Mouse (Mus musculus) G1E (cell line): ENCODE measurements around the gene Gm26661.

ENCODE experiments used
- CTCF ChIP-seq: IDR thresholded peaks from 2 replicates; pipeline ENCODE4 v1.5.1; 2012; ENCODE audit warnings: low read depth, low read length, inconsistent platforms, mixed read lengths
- GATA1 ChIP-seq: IDR thresholded peaks from 2 replicates; pipeline ENCODE4 v1.6.1; 2012; ENCODE audit warnings: borderline replicate concordance, low read length, inconsistent platforms, mixed read lengths
- GATA2 ChIP-seq: IDR thresholded peaks from 2 replicates; pipeline ENCODE4 v1.6.1; 2012; ENCODE audit warnings: low read depth, low read length, inconsistent platforms, borderline replicate concordance
- POLR2AphosphoS5 ChIP-seq: IDR thresholded peaks from 2 replicates; pipeline ENCODE4 v1.6.1; 2012; ENCODE audit warnings: low read depth, low read length, inconsistent platforms; ENCODE audit not compliant: insufficient replicate concordance
- TAL1 ChIP-seq: conservative IDR thresholded peaks from 2 replicates; pipeline ENCODE4 v1.6.1; 2012; ENCODE audit warnings: low read depth, low read length, inconsistent platforms, mixed read lengths

DNA sequence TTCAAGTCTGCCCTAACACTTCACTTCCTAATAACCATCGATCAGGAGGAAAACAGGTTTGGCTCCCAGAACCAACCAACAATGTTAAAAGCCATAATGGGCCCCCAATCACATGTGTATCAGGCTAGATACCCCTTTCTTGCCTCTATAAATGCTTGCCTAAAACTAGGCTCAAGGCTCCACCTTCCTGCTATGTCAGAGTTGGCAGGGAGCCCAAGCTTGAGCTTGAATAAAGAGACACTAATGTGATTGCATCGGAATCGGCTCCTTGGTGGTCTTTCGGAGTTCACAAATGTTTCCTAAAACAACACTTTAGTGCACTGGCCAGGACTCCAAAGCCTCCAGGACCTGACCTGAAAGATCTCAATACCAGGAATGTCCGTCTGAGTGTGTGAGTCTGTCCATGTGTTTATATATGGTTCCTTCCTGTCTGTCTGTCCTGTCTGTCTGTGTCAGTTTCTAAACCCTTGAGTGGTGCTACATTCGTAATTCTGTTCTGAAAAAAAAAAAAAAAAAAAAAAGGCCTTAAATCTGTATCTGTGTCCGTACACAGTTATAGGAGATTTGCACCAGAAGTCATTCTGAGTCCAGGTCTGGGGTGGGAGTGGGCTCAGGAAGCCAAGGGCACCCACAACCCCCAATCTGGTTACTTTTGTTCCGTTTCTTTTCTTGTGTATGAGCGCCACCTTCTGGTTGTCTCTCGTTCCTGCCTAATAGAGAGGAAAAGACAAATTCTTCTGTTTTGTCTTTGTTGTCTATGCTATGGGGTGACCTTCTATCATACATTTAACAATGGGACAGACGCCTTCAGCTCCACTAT is 42.2 kb upstream of the Gm26661 start:
- TF ChIP-seq CTCF = 0 out of 2 replicates have a peak, but pooled peaks have one; percentile 21
- no peak for TF ChIP-seq TAL1
- TF ChIP-seq GATA1 = no peak
- no peak for TF ChIP-seq GATA2
- TF ChIP-seq POLR2AphosphoS5 = no peak
